Mouse (Mus musculus): ENCODE results near the gene Krtap5-2. TPM values are rescaled to one million over a fixed set of nuclear protein-coding genes. Genes with fewer than 3 reads are reported as not detected.
"Not testable (repeated sequence)": the region's sequence is repeated elsewhere in the genome, so short reads cannot be mapped to it uniquely, and the experiment has no call there.

Gene Krtap5-2
- not detected in 2 replicates for polyA plus RNA-seq (2015; fragmentation: Nextera tagmentation; extraction: Ambion mirVana)

GRCm38 (mm10) chr7:142175905-142176304 lies at the start of gene Krtap5-2:
TSS of gene Krtap5-2 (minus strand) at chr7:142176005.
- H3K9me3 ChIP-seq; H3K9ac ChIP-seq; H3K36me3 ChIP-seq; H3K4me2 ChIP-seq; H3K4me1 ChIP-seq (replicated peaks); H3K27ac ChIP-seq (replicated peaks); H3K27me3 ChIP-seq; ATAC-seq (ENCODE audit: low read depth); H3K4me3 ChIP-seq: not testable (repeated sequence)

- Histone ChIP-seq H3K36me3 (no peaks in the 10 kb centered on the region), H3K27ac (replicated peaks) (no peak overlapping the region), H3K4me2 (no peak overlapping the region), H3K27me3 (no peaks in the 10 kb centered on the region), H3K4me3 (no peak overlapping the region), H3K9ac (no peak overlapping the region), H3K9me3 (no peaks in the 10 kb centered on the region), H3K4me1 (replicated peaks) (no peaks in the 10 kb centered on the region)
- no peak for ATAC-seq (ENCODE audit: low read depth)
- 51% methylated on average over 2 of the region's 2 CpGs for WGBS
Observed at GRCm38 (mm10) chr7:142224518-142224917, 48.7 kb upstream of the Krtap5-2 start.

- H3K9me3 ChIP-seq; H3K27me3 ChIP-seq; ATAC-seq (ENCODE audit: low read depth); H3K27ac ChIP-seq (replicated peaks); H3K9ac ChIP-seq; H3K4me2 ChIP-seq; H3K4me3 ChIP-seq; H3K4me1 ChIP-seq (replicated peaks); H3K36me3 ChIP-seq: not testable (repeated sequence)
- 57% methylated on average over 1 of the region's 1 CpGs for WGBS
Observed at GRCm38 (mm10) chr7:142212136-142212535, 36.3 kb upstream of the Krtap5-2 start.

DNA sequence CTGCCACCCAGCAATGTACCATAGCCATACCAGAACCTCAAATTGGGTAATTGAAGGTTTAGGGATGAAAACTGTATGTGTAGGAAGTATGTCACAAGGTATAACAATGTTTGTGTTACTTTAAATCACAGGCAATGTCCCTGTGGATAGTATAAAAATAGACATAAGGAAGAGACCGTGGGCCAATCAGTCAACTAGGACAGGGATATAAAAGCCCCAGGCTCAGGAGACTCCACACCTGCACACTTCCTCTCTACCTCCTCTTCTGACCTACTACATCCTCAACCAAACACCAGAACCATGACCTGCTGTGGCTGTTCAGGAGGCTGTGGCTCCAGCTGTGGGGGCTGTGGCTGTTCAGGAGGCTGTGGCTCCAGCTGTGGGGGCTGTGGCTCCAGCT lies 35.8 kb upstream of the Krtap5-2 start, which contains the start of gene Gm7579:
Gene Gm7579, plus strand, starts transcription at position 301 of the 400 bp plus-strand sequence.
- ATAC-seq (ENCODE audit: low read depth), result no peak
- no peaks in the 10 kb centered on the region for H3K27me3 ChIP-seq
- 73% methylated on average over 1 of the region's 1 CpGs for WGBS
- no peak within 1 kb of the TSS for H3K9ac ChIP-seq
- no peak within 1 kb of the TSS for H3K4me3 ChIP-seq
- no peaks in the 10 kb centered on the region for H3K36me3 ChIP-seq
- H3K27ac ChIP-seq (replicated peaks), result no peak within 1 kb of the TSS
- H3K9me3 ChIP-seq, result no peaks in the 10 kb centered on the region
- H3K4me2 ChIP-seq, result no peak within 1 kb of the TSS
- H3K4me1 ChIP-seq (replicated peaks), result no peaks in the 10 kb centered on the region

DNA sequence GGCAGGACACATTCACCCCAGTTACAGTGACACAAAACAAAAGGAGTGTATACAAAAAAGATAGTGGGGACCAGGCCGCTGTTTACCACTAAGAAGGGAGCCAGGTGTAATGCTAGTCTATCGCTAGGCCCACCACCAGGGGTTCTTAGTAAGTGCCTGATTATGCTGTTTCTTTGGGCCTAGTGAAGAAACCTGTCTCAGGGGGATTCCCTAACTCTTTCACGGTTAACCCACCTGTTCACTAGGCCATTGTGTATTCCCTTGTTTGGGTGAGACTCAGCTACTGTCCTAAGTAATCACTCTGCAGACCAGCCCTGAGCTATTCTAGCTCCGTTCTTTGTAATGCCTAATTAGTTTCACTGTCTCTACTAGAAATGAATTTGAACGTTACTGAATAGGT lies 31.1 kb upstream of the Krtap5-2 start:
- not testable (repeated sequence) for H3K27me3 ChIP-seq; H3K36me3 ChIP-seq; H3K4me1 ChIP-seq (replicated peaks); H3K4me2 ChIP-seq; H3K27ac ChIP-seq (replicated peaks); H3K4me3 ChIP-seq; H3K9me3 ChIP-seq; H3K9ac ChIP-seq; ATAC-seq (ENCODE audit: low read depth)
- 80% methylated on average over 5 of the region's 5 CpGs for WGBS

DNA sequence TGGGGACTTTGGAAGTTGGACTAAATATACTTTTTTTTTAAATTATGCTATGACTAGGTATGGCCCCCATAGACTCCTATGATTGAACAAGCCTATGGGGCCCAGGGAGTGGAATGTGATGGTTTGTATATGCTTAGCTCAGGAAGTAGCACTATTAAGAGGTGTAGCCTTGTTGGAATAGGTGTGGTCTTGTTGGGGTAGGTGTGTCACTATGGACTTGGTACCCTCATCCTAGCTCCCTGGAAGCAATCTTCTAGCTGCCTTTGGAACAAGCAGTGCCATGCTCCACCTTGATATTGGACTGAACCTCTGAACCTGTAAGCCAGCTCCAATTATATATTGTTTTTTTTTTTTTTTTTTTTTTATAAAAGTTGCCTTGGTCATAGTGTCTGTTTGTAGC lies 29.7 kb upstream of the Krtap5-2 start:
- Histone ChIP-seq H3K4me2 (no peak overlapping the region), H3K27me3 (no peaks in the 10 kb centered on the region), H3K36me3 (no peaks in the 10 kb centered on the region), H3K4me3 (no peak overlapping the region), H3K9ac (no peak overlapping the region), H3K9me3 (no peaks in the 10 kb centered on the region), H3K4me1 (replicated peaks) (no peaks in the 10 kb centered on the region), H3K27ac (replicated peaks) (no peak overlapping the region)
- no peak for ATAC-seq (ENCODE audit: low read depth)

GRCm38 (mm10) chr7:142201064-142201463 lies 25.3 kb upstream of the Krtap5-2 start, which contains the start of gene Krtap5-3:
TSS of gene Krtap5-3 (plus strand) at chr7:142201364.
- 63% methylated on average over 1 of the region's 1 CpGs for WGBS

DNA sequence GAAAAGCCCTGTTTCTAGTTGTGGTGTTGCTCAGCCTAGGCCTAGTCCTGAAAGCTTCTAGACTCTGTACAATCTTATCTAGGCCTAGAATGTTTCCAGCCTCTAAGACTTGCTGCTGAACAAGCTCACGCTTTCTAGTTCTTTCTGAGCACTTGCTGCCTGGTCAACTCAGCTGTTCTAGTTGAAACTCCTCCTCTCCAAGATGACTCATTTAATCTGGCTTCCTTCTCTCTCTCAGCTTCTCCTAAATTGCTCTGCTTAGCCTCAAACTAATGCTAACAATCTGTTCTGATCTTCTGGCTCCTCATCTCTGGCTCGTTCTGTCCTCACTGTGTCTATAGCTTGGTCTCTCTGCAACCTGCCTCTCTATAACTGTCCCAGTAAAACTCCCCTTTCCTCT lies 22.9 kb upstream of the Krtap5-2 start:
- Histone ChIP-seq H3K4me2 (no peak overlapping the region), H3K9ac (no peak overlapping the region), H3K36me3 (no peaks in the 10 kb centered on the region), H3K27ac (replicated peaks) (no peak overlapping the region), H3K4me3 (no peak overlapping the region), H3K27me3 (no peaks in the 10 kb centered on the region), H3K9me3 (no peaks in the 10 kb centered on the region), H3K4me1 (replicated peaks) (no peaks in the 10 kb centered on the region)
- WGBS, result 89% methylated on average over 2 of the region's 2 CpGs
- ATAC-seq (ENCODE audit: low read depth), result no peak

More at GRCm38 (mm10) chr7:142201064-142201463, 25.3 kb upstream of the Krtap5-2 start, which contains the start of gene Krtap5-3:
- Histone ChIP-seq H3K27me3 (no peaks in the 10 kb centered on the region), H3K4me2 (no peak within 1 kb of the TSS), H3K36me3 (no peaks in the 10 kb centered on the region), H3K9me3 (no peaks in the 10 kb centered on the region), H3K9ac (no peak within 1 kb of the TSS), H3K4me3 (no peak within 1 kb of the TSS), H3K4me1 (replicated peaks) (no peaks in the 10 kb centered on the region), H3K27ac (replicated peaks) (no peak within 1 kb of the TSS)
- no peak for ATAC-seq (ENCODE audit: low read depth)

DNA sequence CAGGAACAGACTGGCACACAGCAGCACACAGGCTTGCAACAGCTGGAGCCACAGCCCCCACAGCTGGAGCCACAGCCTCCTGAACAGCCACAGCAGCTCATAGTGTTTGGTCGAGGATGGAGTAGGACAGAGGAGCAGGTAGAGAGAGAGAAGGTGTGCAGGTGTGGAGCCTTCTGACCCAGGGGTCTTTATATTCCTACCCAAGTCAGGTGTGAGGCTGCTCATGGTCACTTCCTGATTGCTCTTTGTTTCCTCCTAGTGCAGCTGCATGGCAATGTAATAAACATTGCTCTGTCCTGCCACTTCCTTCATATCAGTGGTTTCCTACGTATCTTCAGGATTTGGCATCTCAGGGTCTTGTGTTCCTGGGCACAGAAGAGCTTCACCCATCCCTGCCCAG lies 14.5 kb upstream of the Krtap5-2 start, which contains the start of gene Gm10153:
Gene Gm10153, minus strand, starts transcription at position 101 of the 400 bp plus-strand sequence.
- 50% methylated on average over 2 of the region's 2 CpGs for WGBS
- H3K4me2 ChIP-seq, result no peak within 1 kb of the TSS
- no peak within 1 kb of the TSS for H3K4me3 ChIP-seq
- H3K4me1 ChIP-seq (replicated peaks), result no peaks in the 10 kb centered on the region
- H3K9ac ChIP-seq, result no peak within 1 kb of the TSS
- no peak for ATAC-seq (ENCODE audit: low read depth)
- H3K9me3 ChIP-seq, result no peaks in the 10 kb centered on the region
- H3K27ac ChIP-seq (replicated peaks), result no peak within 1 kb of the TSS
- H3K36me3 ChIP-seq, result no peaks in the 10 kb centered on the region
- no peaks in the 10 kb centered on the region; the same call in 1 of the 2 replicates for H3K27me3 ChIP-seq

DNA sequence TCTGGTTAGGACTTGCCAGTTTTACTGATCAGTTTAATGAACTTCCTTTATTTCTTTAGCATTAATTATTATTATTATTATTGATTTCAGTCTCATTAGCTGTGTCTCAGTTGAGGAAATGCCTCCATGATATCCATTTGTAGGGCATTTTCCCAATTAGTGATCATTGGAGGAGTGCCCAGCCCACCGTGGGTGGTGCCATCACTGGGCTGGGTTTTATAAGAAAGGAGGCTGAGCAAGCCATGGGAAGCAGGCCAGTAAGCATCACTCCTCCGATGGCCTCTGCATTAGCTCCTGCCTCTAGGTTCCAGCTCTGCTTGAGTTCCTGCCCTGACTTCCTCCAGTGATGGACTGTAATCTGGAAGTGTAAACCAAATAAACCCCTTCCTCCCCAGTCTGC lies 12.4 kb upstream of the Krtap5-2 start:
- Histone ChIP-seq H3K4me3 (no peak overlapping the region), H3K36me3 (no peaks in the 10 kb centered on the region), H3K27me3 (no peaks in the 10 kb centered on the region; the same call in 1 of the 2 replicates), H3K27ac (replicated peaks) (no peak overlapping the region), H3K9me3 (no peaks in the 10 kb centered on the region), H3K4me1 (replicated peaks) (no peaks in the 10 kb centered on the region), H3K9ac (no peak overlapping the region), H3K4me2 (no peak overlapping the region)
- ATAC-seq (ENCODE audit: low read depth), result no peak
- 76% methylated on average over 2 of the region's 2 CpGs for WGBS

DNA sequence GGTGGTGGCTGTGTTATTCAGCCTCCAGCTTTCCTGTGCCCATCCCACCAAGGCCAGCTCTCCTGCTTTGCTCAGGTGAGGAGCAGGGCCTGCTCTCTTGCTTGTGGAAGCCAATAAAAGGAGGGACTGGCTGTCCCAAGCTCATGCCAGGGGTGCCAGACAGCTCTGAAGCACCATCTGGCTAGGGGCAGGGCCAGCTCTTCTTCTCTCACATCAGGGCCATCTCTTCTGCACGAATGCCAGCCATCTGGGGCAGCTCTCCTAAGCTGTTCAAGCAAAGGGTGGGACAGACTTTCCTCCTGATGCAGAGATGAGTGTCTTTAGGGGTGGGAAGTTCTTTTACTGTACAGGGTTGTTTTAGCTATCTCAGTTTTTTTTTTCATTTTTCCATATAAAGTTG lies 5.2 kb upstream of the Krtap5-2 start:
- 57% methylated on average over 1 of the region's 1 CpGs for WGBS
- H3K4me1 ChIP-seq (replicated peaks), result no peaks in the 10 kb centered on the region
- H3K9me3 ChIP-seq, result no peaks in the 10 kb centered on the region
- no peak overlapping the region for H3K27ac ChIP-seq (replicated peaks)
- no peaks in the 10 kb centered on the region for H3K36me3 ChIP-seq
- no peak overlapping the region for H3K4me2 ChIP-seq
- H3K9ac ChIP-seq, result no peak overlapping the region
- H3K4me3 ChIP-seq, result no peak overlapping the region
- H3K27me3 ChIP-seq, result no peaks in the 10 kb centered on the region
- no peak for ATAC-seq (ENCODE audit: low read depth)

DNA sequence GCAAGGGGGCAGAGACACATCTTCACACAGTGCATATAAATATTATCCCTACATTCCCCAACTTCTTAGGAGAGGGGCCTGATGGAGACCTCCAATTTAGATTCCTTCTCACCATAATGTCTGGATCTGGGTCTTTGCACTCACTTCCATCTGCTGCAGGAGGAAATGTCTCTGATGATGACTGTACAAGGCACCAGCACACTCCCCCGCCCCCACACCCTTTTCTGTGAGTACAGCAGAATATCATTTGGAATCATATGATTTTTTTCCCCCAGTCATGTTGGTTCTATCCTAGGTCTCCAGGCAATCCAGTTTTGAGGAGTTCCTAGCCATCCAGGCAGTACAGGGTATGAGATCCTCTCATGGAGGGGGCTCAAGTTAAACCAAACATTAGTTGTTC lies 2.9 kb upstream of the Krtap5-2 start:
- Histone ChIP-seq H3K27ac (replicated peaks) (no peak overlapping the region), H3K4me2 (no peak overlapping the region), H3K9ac (no peak overlapping the region), H3K36me3 (no peaks in the 10 kb centered on the region), H3K9me3 (no peaks in the 10 kb centered on the region), H3K4me1 (replicated peaks) (no peaks in the 10 kb centered on the region), H3K27me3 (no peaks in the 10 kb centered on the region), H3K4me3 (no peak overlapping the region)
- no peak for ATAC-seq (ENCODE audit: low read depth)
- 82% methylated on average over 1 of the region's 1 CpGs for WGBS

- H3K27me3 ChIP-seq, result no peaks in the 10 kb centered on the region
- no peaks in the 10 kb centered on the region for H3K9me3 ChIP-seq
- H3K4me3 ChIP-seq, result no peak overlapping the region
- H3K27ac ChIP-seq (replicated peaks), result no peak overlapping the region
- no peaks in the 10 kb centered on the region for H3K4me1 ChIP-seq (replicated peaks)
- H3K36me3 ChIP-seq, result no peaks in the 10 kb centered on the region
- no peak for ATAC-seq (ENCODE audit: low read depth)
- no peak overlapping the region for H3K9ac ChIP-seq
- WGBS, result 47% methylated on average over 3 of the region's 3 CpGs
- H3K4me2 ChIP-seq, result no peak overlapping the region
Observed at GRCm38 (mm10) chr7:142169836-142170235, 6.0 kb downstream of the Krtap5-2 start.

Measured in neural tube, embryonic 13.5 days (tissue).